Mouse (Mus musculus) embryonic stem cell, embryonic (primary cell): ENCODE data around the gene Bfsp2.

Experiments
- CTCF ChIA-PET, 4 experiments: fragments of 300-600 bp in 2 of 4; fragments of 350-600 bp in 2 of 4; sonication (Branson Sonifier 250); formaldehyde crosslinking; loops; one replicate each; lab custom pipeline; 2022; ENCODE audit warnings: inconsistent platforms in 2 of 4; lab: Charles Lee
- POLR2A ChIA-PET, 4 experiments: fragments of 300-600 bp in 2 of 4; fragments of 350-600 bp in 2 of 4; sonication (Branson Sonifier 250); formaldehyde crosslinking; loops; one replicate each; lab custom pipeline; 2022; ENCODE audit warnings: antibody characterized with exemption in 4 of 4, inconsistent platforms in 1 of 4; lab: Charles Lee

The Bfsp2 gene

DNA sequence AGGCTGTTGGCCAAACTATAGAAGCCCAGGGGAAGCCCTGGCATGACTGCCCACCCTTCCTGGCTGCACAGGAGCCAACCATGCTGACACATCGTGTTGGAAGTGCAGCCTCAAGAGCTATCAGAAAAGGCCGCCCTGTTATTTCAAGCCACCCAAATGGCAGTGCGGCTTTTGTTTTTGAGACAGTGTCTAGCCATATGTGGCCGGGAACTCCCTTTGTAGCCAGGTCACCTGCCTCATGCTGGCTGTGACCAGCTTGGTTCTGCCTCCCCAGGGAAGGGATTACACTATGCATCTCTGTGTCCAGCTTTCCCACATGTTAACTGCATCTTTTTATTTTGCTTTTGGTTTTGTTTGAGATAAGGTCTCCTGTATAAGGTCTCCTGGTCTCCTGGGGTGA lies 99.7 kb downstream of the Bfsp2 start:
- ChIA-PET POLR2A (interaction anchor here in 3 of 4 experiments (0.5 to 2.8 kb wide), 32 partner anchors 9 to 322 kb away, joined by 3 to 16 read pairs (median 4); partner anchors contain the start of genes 1300017J02Rik (in 2 of the 3), Cdv3 (in 2 of the 3) and Topbp1 (in 2 of the 3)), CTCF (interaction anchor here in 1 of 4 experiments (0.6 kb wide), 1 partner anchor 173 kb away, joined by 3 read pairs; no protein-coding TSS in a partner anchor)

- CTCF ChIA-PET = no interaction called here
- POLR2A ChIA-PET = interaction anchor here (0.7 to 2.8 kb wide), 14 partner anchors 8 to 622 kb away, joined by 3 to 16 read pairs (median 6); partner anchors contain the start of genes Cdv3 (in 2 of the 4), 1300017J02Rik (in 1 of the 4) and Topbp1 (in 1 of the 4)
These were observed 101.0 kb downstream of the Bfsp2 start for GRCm38 (mm10) chr9:103379199-103379598.

- ChIA-PET CTCF (interaction anchor here in 1 of 4 experiments (0.9 kb wide), 1 partner anchor 18 kb away, joined by 5 read pairs; no protein-coding TSS in a partner anchor), POLR2A (interaction anchor here in 1 of 4 experiments (1.1 to 2.4 kb wide), 5 partner anchors 9 to 622 kb away, joined by 3 to 22 read pairs (median 8); partner anchors contain the start of gene Cdv3)
These were observed 101.5 kb downstream of the Bfsp2 start for GRCm38 (mm10) chr9:103378686-103379085.

DNA sequence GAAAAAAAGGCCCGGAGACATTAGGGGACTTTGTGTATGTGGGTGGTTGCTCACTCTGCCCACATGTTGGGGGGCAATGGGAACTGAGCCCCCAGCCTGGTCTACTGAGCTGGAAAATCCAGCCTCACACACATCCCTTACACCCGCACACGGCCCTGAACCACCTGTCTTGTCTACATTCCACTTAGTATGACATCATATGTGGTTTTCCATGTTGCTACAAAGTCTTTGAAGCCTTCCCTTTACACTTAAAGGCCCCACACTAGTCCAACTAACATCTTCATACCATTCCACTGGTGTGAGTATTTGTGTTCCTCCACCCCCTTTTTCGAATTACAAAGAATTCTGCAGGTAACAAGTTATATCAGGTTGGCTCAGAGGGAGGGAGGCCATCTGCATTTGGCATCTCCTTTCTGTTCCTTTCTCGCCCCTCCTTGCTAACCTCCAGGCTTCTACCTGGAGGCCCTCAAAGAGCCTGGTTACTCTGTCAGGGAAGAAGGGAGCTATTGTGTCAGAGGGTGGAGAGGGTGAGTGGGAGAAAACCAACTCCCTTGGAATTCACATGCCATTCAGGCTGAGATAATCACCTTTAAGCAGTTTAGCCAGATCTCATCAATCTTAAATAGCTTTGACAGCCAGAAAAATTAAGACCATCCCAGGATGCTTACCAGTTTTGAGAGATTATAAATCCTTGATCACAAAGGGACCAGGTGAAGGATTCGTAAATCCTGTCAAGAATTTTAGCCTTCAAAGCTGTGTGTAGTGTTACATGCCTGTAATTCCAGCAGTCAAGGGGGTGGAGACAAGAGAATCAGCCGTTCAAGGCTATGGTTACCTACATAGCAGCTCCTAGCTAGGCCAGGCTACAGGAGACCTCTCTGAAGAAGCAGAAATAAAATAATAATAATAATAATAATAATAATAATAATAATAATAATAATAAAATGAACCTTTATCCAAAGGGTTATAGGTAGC lies 103.6 kb downstream of the Bfsp2 start:
- ChIA-PET POLR2A (interaction anchor here in 3 of 4 experiments (0.6 to 2.9 kb wide), 10 partner anchors 10 to 266 kb away, joined by 3 to 22 read pairs (median 4); partner anchors contain the start of genes Cdv3 (in 2 of the 3), 1300017J02Rik (in 1 of the 3) and Topbp1 (in 1 of the 3)), CTCF (no interaction called here)
